Comparison of ENCODE assay signal across 21 mouse cellular contexts in genomic region chr8:57249061-57249460, GRCm38 (mm10).
DNase-seq lines count a peak whose midpoint lies in the region; ATAC-seq and TF ChIP-seq lines count a peak whose summit lies in the region.
"Had no signal": no experiment of that assay in that cellular context is flagged by ENCODE, and none has a peak within 500 bp of the region (broad histone marks: within the 10 kb centered on the region; RNA-seq: fewer than 3 reads in every experiment).

No protein-coding gene starts in this region.

- H3K27me3 ChIP-seq in heart, embryonic 11.5 days (ENCODE audit: control insufficient read depth, insufficient read depth, low read length), result no peaks in the 10 kb centered on the region
- H3K27me3 ChIP-seq in heart, adult 2 months (ENCODE audit: control insufficient read depth, insufficient read depth, low read length), result no peaks in the 10 kb centered on the region
- H3K27me3 ChIP-seq in heart, embryonic 15.5 days, result no peaks in the 10 kb centered on the region
- H3K27me3 ChIP-seq: embryonic facial prominence, embryonic 13.5 days; embryonic facial prominence, embryonic 15.5 days; forebrain, embryonic 12.5 days had no signal

- H3K36me3 ChIP-seq in heart, embryonic 11.5 days (ENCODE audit: control insufficient read depth, insufficient read depth, low read length), result no peaks in the 10 kb centered on the region
- H3K36me3 ChIP-seq in heart, adult 2 months (ENCODE audit: control insufficient read depth, insufficient read depth, low read length), result no peaks in the 10 kb centered on the region
- H3K36me3 ChIP-seq in heart, embryonic 15.5 days, result no peaks in the 10 kb centered on the region
- H3K36me3 ChIP-seq: embryonic facial prominence, embryonic 13.5 days; embryonic facial prominence, embryonic 15.5 days; forebrain, embryonic 10.5 days; forebrain, embryonic 12.5 days had no signal

- TF ChIP-seq EP300 in heart, adult 2 months (IDR thresholded peaks at IDR 0.05; ENCODE audit: insufficient read depth, low read depth, low read length), result no peak

- H3K9ac ChIP-seq in heart, embryonic 11.5 days (ENCODE audit: low read depth, low read length), result no peak overlapping the region
- no peak overlapping the region for H3K9ac ChIP-seq in heart, adult 2 months (ENCODE audit: low read depth, low read length)
- H3K9ac ChIP-seq in heart, embryonic 15.5 days, result no peak overlapping the region
- H3K9ac ChIP-seq: embryonic facial prominence, embryonic 13.5 days; embryonic facial prominence, embryonic 15.5 days; forebrain, embryonic 12.5 days had no signal

- H3K27ac ChIP-seq in heart, embryonic 11.5 days (ENCODE audit: low read depth, low read length), result no peak overlapping the region
- H3K27ac ChIP-seq in heart, adult 2 months, result no peak overlapping the region
- H3K27ac ChIP-seq in heart, embryonic 15.5 days, result peak overlapping the region; percentile 9; the same call in 1 of the 2 replicates
- H3K27ac ChIP-seq: embryonic facial prominence, embryonic 13.5 days; embryonic facial prominence, embryonic 15.5 days; forebrain, embryonic 10.5 days; forebrain, embryonic 12.5 days had no signal

- no peaks in the 10 kb centered on the region for H3K79me2 ChIP-seq in heart, adult 2 months (replicated peaks; ENCODE audit: control insufficient read depth, insufficient read depth, low read length)

- no peaks in the 10 kb centered on the region; the same call in 1 of the 2 replicates for H3K4me1 ChIP-seq in heart, embryonic 11.5 days (ENCODE audit: control insufficient read depth, insufficient read depth, low read length)
- no peaks in the 10 kb centered on the region for H3K4me1 ChIP-seq in heart, adult 2 months (ENCODE audit: control insufficient read depth, insufficient read depth, low read length)
- H3K4me1 ChIP-seq in heart, embryonic 15.5 days (replicated peaks), result 0 out of 2 replicates have a peak, but pooled peaks cover 5% of the 10 kb centered on the region
- H3K4me1 ChIP-seq: embryonic facial prominence, embryonic 13.5 days; embryonic facial prominence, embryonic 15.5 days; forebrain, embryonic 12.5 days had no signal

- no peak overlapping the region for H3K4me3 ChIP-seq in heart, embryonic 11.5 days (ENCODE audit: low read depth, low read length)
- no peak overlapping the region for H3K4me3 ChIP-seq in heart, adult 2 months
- no peak overlapping the region for H3K4me3 ChIP-seq in heart, embryonic 15.5 days
- H3K4me3 ChIP-seq: embryonic facial prominence, embryonic 13.5 days; embryonic facial prominence, embryonic 15.5 days; erythroblast, embryonic 14.5 days; forebrain, embryonic 10.5 days; forebrain, embryonic 12.5 days had no signal

- 33% methylated on average over 5 of the region's 5 CpGs for WGBS in heart, embryonic 11.5 days (ENCODE audit: insufficient replicate concordance)
- WGBS in heart, adult 2 months, result 59% methylated on average over 5 of the region's 5 CpGs
- 26% methylated on average over 5 of the region's 5 CpGs for WGBS in heart, embryonic 15.5 days

- no peaks in the 10 kb centered on the region for H3K9me3 ChIP-seq in heart, embryonic 11.5 days (replicated peaks; ENCODE audit: control insufficient read depth, low read length)
- H3K9me3 ChIP-seq in heart, embryonic 15.5 days (replicated peaks), result no peaks in the 10 kb centered on the region
- H3K9me3 ChIP-seq: embryonic facial prominence, embryonic 13.5 days; embryonic facial prominence, embryonic 15.5 days; forebrain, embryonic 10.5 days; forebrain, embryonic 12.5 days had no signal

- no peak for TF ChIP-seq POLR2A in heart, adult 2 months (IDR thresholded peaks at IDR 0.05; ENCODE audit: insufficient read depth, low read depth, low read length)

- intact Hi-C loops in heart, adult 2 months (cut with DNase I), result no loop called here

- no peak overlapping the region for H3K4me2 ChIP-seq in heart, embryonic 11.5 days
- H3K4me2 ChIP-seq in heart, embryonic 15.5 days, result no peak overlapping the region
- H3K4me2 ChIP-seq: embryonic facial prominence, embryonic 13.5 days; embryonic facial prominence, embryonic 15.5 days; forebrain, embryonic 12.5 days had no signal

- no peak for DNase-seq in heart, adult 2 months
- DNase-seq in heart, adult 11 months, result no peak
- DNase-seq: adrenal gland, adult 2 months; adrenal gland, postnatal 10 days; adrenal gland, postnatal 25 days; cerebellum, adult 11 months; cerebellum, adult 18-20 months; cerebellum, adult 8-10 months; cerebellum, adult 9-11 months; cerebellum, postnatal 14 days; cerebellum, postnatal 36 days; embryo, embryonic 11 days had no signal

- no peak for TF ChIP-seq CTCF in heart, adult 2 months (IDR thresholded peaks at IDR 0.05)

- peak; percentile 49; the same call in 1 of the 2 replicates for ATAC-seq in heart, embryonic 11.5 days (replicated peaks; ENCODE audit: insufficient number of reproducible peaks, low FRiP score, low TSS enrichment)
- 0 out of 2 replicates have a peak, but pooled peaks have one; percentile 43 for ATAC-seq in heart, embryonic 15.5 days (replicated peaks; ENCODE audit: insufficient number of reproducible peaks, insufficient read depth, low FRiP score, low read depth)
- ATAC-seq: forebrain, embryonic 14.5 days; forebrain, embryonic 16.5 days had no signal
